Mouse (Mus musculus) CH12F3 (cell line): ENCODE measurements around the gene Selenow.

Source experiments
- in situ Hi-C: fragments of 300-500 bp; cut with MboI; formaldehyde crosslinking; loops from 2 replicates; pipeline ENCODE4 v1.14.3; 2020; ENCODE audit warnings: low sequenced_read_pairs

Selenow gene

DNA sequence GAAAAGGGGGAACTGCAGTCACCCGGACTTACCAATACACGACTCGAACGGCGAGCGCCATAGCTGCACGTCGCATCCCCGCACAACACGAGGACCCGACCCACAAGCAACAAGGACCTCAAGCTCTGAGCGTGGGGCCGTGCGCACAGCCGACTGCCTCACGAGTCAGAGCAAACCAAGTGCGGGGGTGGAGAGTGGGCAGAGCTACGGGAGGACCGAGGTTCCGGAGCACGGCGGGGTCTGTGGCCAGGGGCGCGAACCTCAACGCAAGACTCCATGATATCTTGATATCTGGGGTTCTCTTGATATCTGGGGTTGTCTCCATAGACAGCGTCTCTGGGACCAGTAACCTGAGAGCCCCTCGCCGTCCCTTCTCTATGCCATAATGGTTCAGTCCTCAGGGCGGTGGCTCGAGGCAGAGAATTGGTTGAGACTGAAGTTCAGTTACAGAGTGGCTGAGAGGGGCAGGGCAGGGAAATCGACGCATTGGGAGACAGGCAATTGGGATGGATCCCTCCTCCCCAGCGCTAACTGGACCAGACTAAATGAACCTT is at the start of gene Selenow:
Selenow (minus strand) TSS at position 183 of the 554 bp plus-strand sequence.
- in situ Hi-C loops, result no loop called here

DNA sequence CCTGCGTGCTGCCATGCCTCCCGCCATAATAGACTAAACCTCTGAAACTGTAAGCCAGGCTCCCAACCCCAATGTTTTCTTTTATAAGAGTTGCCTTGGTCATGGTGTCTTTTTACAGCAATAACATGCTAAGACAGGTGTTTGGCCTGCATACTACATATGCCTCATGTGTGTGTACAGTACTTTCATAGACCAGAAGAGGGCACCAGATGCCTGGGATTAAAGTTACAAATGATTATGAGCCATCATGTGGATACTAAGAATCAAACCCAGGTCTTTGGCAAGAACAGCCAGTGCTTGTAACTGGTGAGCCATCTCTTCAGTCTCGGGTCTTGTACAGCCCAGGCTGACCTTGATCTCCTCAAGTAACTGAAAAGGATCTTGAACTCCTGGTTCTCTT is 47.5 kb upstream of the Selenow start:
- in situ Hi-C loops, result no loop called here

DNA sequence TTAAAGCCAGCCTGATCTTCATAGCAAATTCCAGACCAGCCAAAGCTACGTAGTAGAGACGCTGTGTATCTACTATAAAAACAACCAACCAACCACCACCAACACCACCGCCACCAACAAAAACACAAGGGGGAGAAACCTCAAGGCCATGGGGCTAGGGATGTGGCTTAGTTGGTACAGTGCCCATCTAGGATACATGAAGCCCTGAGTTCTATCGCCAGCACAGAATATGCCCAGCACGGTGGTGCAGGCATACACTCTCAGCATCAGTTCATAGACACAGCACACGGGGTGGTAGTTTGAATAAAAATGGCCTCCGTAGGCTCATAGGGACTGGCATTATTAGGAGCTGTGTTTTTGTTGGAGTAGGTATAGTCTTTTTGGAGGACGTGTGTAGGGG is 46.1 kb upstream of the Selenow start:
- in situ Hi-C loops, result no loop called here

- in situ Hi-C loops, result no loop called here
Measured at GRCm38 (mm10) chr7:15967312-15967711, 45.1 kb upstream of the Selenow start, which contains the start of gene Ehd2. TSS of gene Ehd2 (minus strand) at chr7:15967567.

DNA sequence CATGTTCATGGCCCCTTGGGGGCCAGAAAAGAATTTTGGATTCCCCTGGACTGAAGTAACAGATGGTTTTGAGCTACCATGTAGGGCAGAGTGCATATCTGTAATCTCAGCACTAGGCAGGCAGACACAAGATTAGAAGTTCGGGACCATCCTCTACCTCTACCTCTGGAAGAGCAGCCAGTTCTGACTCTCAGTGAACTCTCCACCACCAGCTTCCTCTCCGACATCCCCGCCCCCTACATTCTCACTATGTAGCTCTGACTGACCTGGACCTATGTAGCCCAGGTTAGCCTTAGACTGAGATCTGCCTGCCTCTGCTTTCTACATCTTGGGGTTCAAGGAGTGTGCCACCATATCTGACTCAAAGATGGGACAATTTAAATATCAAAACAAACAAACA is 44.3 kb upstream of the Selenow start:
- in situ Hi-C loops, result no loop called here

- in situ Hi-C loops, result no loop called here
Measured at GRCm38 (mm10) chr7:15963798-15964652, 41.8 kb upstream of the Selenow start.

- in situ Hi-C loops, result no loop called here
Measured at GRCm38 (mm10) chr7:15962311-15963288, 40.4 kb upstream of the Selenow start.

GRCm38 (mm10) chr7:15961798-15962197 is 39.6 kb upstream of the Selenow start:
- in situ Hi-C loops, result no loop called here

DNA sequence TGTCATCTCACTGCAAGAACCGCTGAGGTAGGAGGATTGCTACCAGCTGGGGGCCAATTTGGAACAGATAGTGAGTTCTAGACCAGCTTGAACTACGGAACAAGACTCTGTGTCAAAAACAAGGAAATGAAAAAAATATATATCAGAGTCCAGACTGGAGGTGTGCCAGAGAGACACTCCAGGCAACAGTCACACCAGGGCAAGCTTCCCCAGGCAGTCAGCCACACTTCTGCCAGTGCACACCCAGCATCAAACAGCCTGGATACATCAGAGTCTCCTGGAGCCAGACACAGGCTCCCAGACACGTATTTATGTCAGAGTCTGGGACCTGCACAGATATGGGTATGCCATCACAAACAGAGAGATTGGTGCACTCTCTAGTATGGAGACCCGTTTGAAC is 39.0 kb upstream of the Selenow start:
- in situ Hi-C loops, result no loop called here

- in situ Hi-C loops, result no loop called here
Measured at GRCm38 (mm10) chr7:15960691-15961090, 38.5 kb upstream of the Selenow start.

GRCm38 (mm10) chr7:15956143-15956542 is 33.9 kb upstream of the Selenow start:
- in situ Hi-C loops, result no loop called here

DNA sequence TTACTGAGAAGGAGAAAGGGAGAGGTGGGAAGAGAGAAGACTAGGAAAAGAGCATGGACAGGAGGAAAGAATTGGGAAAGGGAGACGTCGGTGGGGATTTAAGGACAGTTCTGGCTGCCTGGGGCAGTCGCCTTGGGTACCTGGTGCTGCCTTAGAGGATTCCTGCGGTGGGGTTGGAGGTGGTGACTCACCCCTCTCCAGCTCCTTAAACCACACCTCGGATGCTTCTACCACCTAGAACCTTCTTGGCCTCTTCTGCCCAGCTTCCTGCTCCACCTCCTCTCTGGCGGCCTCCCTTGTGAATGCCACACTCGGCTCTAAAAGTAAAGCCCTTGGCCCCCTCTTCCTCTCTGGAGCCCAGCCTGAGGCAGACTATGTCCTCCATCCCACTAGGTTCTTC is 33.3 kb upstream of the Selenow start:
- in situ Hi-C loops, result no loop called here

DNA sequence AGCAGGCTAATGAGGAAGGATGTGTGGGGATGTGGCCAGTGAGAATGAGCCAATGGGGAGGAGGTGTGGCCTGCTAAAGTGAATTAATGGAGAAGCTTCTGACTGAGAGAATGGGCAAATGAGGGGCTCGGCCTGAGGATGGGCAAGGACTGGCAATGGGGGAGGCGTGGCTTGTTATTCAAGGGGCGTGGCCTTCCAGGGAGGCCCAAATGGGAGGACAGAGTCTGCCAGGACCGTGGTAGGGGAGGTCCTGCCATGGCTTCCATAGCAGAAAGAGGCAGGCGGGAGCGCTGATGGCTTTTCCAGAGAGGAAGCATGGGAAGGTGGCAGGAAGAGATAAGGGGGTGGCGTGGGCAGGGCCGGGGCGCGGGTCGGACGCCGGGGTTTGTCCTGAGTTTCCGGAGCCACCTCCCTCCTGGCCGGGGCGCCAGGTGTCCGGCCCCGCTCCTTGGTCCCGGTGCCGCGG is 32.8 kb upstream of the Selenow start:
- in situ Hi-C loops, result no loop called here

DNA sequence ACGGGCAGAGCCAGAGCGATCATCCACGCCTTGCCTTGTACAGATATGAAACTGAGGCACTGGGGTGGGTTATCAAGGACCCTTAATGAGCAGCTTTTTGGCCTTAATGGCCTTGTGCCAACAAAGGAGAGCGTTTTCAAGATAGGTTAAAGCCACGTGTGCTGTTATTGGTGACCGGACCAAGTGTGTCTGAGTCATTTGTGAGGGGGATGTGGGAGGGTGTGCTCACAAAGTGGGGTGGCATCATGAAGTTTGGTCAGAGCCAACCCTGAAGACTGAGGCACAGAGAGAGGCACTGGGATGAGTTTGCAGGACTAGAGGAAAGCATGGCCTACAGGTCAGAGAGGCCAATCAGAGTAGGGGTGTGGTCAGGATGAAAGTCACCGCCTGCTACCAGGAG is 32.2 kb upstream of the Selenow start:
- in situ Hi-C loops, result no loop called here

DNA sequence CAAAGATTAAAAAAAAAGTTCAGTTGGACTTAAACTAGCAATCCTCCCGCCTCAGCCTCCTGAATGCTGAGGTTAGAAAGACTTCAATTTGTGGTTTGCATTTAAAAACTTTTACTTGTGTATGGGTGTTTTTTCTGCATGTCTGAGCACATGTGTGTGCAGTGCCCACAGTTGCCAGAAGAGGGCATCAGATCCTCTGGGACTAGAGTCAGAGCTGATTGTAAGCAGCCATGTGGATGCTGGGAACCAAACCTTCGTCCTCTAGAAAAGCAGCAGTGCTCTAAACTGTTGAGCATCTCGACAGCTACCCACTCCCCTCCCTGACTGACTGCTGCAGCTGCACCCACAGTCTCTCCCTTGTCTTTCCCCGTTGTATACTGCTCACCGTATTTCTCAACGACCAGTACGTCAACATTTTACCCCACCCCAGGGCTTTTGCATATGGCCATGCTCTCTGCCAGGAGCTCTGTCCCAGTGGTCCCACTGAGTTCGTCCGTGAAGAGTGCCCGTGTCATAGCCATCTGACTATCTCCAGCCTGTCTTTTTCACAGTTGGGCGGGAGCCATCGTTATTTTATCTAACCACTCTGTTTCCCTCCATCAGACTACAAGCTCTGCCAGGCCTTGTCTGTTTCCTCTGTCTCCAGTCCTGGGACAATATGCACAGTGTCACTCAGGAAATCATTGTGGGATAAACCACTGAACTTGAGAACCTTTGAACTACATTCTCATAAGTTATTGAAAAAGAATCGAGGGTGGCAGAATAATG is 31.3 kb upstream of the Selenow start:
- in situ Hi-C loops, result no loop called here

- in situ Hi-C loops, result no loop called here
Measured at GRCm38 (mm10) chr7:15952416-15952815, 30.2 kb upstream of the Selenow start.

- in situ Hi-C loops, result no loop called here
Measured at GRCm38 (mm10) chr7:15950008-15950407, 27.8 kb upstream of the Selenow start.

DNA sequence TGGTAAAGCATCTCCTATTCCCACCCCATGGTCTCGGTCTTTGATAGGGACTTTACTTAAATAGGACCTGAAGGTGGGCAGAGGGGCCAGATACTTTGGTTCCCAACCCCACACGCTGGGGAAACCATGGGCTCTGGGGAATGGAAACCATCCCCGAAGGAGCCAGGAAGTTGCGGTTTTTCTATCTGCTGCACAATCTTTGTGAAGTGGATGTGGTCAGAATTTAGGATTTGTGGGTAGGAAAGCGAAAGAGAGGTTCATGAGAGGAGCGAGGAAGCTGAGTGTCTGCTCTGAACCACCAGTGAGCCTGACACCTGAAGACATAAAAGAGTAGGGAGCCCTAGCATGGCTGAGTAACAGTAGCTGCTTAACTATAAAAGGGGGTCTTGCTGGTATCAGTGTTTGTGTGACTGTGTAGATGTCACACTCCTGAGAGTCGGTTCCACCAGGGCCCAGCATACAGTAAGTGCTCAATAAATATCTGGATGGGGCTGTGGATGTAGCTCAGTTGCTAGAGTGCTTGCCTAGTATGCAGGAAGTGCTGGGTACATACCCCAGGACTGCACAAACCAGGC is 27.1 kb upstream of the Selenow start:
- in situ Hi-C loops, result no loop called here

DNA sequence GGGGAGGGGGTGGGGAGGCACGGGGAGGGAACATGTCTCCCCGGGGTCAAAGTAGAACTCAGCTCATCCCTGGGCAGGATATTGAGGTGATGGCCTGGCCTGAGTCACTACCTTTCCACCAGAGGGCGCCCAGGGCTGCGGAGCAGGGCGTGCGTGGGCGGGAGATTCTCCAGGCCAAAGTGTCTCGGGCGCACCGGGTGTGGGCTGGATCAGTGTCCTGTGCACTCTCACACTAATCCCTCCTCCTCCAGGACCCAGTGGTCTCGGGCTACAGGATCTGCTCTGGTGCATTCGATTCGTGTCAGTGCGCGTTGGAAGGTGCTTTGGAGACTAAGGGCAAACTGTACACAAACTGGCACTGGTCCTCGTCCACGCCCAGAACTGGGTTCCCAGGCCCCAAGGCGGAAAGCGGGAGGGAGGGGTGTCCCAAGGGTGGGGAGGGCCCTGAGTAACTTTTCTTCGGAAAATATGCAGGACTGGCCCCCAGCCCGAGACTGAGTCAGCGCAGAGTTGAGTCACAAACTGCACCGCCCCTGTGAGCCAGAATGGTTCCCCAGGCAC is 26.3 kb upstream of the Selenow start:
- in situ Hi-C loops, result no loop called here
